Mouse (Mus musculus): Measurements from ENCODE around the gene E2f8. TPM values are rescaled to one million over a fixed set of nuclear protein-coding genes. Genes with fewer than 3 reads are reported as not detected.

E2f8 gene
- polyA plus RNA-seq, 1 experiment from 2014 or later: 34.5 TPM

DNA sequence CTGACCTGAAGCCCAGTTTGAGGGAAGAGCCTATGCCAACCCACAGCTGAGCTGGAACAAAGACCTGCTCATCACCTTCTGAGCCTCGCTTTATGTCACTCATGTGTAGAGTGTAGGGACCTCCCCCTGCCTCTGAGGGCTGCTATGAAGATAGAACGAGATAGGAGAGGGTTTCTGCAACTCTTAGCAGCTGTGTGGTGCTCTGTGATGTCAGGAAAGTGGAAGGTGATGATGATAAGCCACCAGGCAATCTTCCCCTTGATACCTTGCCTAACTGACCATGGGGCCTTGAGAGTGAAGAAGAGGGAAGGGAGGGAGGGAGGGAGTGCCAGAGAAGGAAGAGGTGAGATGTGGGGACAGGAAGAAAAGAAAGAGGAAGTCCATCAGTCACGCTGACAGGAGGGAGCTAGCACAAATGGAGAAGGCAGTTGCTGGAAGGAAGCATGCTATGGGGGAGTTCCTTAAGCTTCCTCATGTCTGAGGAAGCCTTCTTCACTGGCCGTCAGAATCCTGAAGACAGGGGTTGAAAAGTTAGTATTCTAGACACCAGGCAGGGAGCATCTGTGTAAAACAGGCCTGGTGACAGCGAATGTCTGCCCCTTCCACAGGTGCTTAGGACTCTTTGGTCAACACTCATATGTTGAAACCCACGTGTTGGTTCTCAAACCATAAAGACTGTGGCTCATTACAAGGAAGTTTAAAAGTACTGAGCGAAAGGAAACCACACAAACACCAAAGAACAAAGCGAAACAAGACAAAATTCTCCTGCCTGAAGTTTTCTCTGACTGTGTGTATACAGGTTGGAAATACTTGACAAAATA is 27.3 kb upstream of the E2f8 start, which contains the start of gene Nav2:
Gene Nav2 (plus strand): TSS at position 196 of the 821 bp plus-strand sequence.
- Histone ChIP-seq H3K4me3 (no peak within 1 kb of the TSS), H3K4me1 (peaks cover 10% of the 10 kb centered on the region), H3K4me2 (0 out of 2 replicates have a peak within 1 kb of the TSS, but pooled peaks have one; percentile 1), H3K9me3 (replicated peaks) (no peaks in the 10 kb centered on the region), H3K36me3 (no peaks in the 10 kb centered on the region), H3K9ac (no peak within 1 kb of the TSS), H3K27ac (peak within 1 kb of the TSS; percentile 34; the same call in 1 of the 2 replicates), H3K27me3 (replicated peaks) (no peaks in the 10 kb centered on the region)
- peak; percentile 58; the same call in 1 of the 2 replicates for ATAC-seq
- WGBS (ENCODE audit: insufficient replicate concordance): 20% methylated on average over 8 of the region's 8 CpGs

DNA sequence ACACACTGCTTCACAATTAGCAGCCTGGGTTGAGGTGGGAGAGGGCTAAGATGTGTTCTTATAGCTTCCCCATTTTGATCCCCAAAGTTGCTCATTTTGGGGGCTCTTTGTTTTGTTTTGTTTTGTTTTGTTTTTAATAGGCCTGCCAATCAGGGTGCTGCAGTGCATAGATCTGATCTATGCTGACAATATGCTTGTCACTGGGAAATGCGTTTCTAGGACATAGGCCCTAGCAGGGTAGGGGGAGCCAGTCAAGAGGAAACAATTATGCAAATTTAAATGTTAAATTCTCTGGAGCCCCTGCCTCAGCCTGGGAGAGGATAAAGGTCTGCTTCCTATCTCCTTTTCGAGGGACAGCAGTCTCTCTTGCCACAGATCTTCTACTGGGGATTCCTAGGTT is 21.1 kb upstream of the E2f8 start:
- Histone ChIP-seq H3K4me3 (no peak overlapping the region), H3K9ac (no peak overlapping the region), H3K27me3 (replicated peaks) (peaks cover 16% of the 10 kb centered on the region), H3K36me3 (no peaks in the 10 kb centered on the region), H3K9me3 (replicated peaks) (no peaks in the 10 kb centered on the region), H3K4me2 (no peak overlapping the region), H3K27ac (no peak overlapping the region), H3K4me1 (peaks cover 5% of the 10 kb centered on the region; the same call in 1 of the 2 replicates)
- ATAC-seq: no peak
- WGBS (ENCODE audit: insufficient replicate concordance): 22% methylated on average over 2 of the region's 2 CpGs

GRCm38 (mm10) chr7:48900408-48901167 is 19.2 kb upstream of the E2f8 start:
- no peaks in the 10 kb centered on the region for H3K36me3 ChIP-seq
- ATAC-seq: no peak
- H3K9ac ChIP-seq: no peak overlapping the region
- WGBS (ENCODE audit: insufficient replicate concordance): 49% methylated on average over 8 of the region's 8 CpGs
- H3K9me3 ChIP-seq (replicated peaks): no peaks in the 10 kb centered on the region
- no peak overlapping the region for H3K4me3 ChIP-seq
- no peak overlapping the region for H3K27ac ChIP-seq
- H3K4me2 ChIP-seq: no peak overlapping the region
- H3K4me1 ChIP-seq: peaks cover 5% of the 10 kb centered on the region; the same call in 1 of the 2 replicates
- H3K27me3 ChIP-seq (replicated peaks): peaks cover 19% of the 10 kb centered on the region

DNA sequence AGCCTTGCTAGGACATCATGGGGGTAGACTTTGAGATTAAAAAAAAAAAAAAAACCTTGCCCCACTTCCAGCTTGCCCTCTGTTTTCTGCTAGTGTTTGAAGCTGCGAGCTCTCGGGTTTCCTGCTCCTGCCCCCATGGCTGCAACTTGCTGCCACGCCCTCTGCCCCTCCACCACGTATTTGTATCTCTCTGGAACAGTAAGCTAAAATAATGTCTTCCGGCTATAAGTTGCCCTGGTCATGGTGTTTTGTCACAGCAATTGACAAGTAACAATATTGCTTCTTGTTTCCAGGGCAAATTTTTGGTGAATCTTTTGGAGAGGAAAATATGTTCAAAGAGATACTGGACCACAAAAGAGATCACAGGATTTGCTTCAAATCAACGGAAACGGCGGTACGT is 17.0 kb upstream of the E2f8 start:
- WGBS (ENCODE audit: insufficient replicate concordance): 20% methylated on average over 9 of the region's 9 CpGs
- Histone ChIP-seq H3K4me2 (no peak overlapping the region), H3K9ac (no peak overlapping the region), H3K27ac (no peak overlapping the region), H3K9me3 (replicated peaks) (no peaks in the 10 kb centered on the region), H3K4me1 (peaks cover 5% of the 10 kb centered on the region), H3K27me3 (replicated peaks) (peaks cover 21% of the 10 kb centered on the region), H3K4me3 (no peak overlapping the region), H3K36me3 (no peaks in the 10 kb centered on the region)
- ATAC-seq: no peak

DNA sequence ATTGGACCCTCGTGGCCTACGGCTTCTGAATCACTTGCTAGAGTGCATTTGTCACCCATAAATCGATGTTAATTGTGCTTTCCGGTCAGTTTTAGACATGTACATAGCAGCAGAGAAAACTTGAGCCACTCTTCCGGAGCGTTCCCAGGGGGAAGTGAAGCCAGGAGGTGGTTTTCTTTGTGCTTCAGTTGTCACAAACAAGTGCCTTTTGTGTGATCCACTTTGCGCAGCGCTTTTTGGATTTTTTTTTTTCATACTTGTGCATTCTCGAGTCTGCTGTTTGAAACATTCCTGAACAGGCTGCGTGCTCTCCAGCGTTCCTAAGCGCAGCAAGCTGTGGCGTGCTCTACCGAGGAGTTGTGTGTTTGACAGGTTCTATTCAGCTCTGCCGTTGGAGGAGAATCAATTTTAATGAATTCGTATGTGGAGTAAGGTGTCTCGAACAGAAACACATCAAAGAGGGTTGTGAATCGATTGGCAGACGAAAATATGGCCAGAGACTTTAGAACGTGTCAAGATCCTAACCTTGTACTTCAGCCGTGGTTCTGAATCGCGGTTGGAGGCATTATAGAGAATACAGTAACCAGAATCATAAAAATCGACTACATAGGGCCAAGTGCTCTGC is 16.3 kb upstream of the E2f8 start:
- H3K4me1 ChIP-seq: peaks cover 5% of the 10 kb centered on the region
- no peak overlapping the region for H3K27ac ChIP-seq
- H3K4me3 ChIP-seq: no peak overlapping the region
- no peak overlapping the region for H3K9ac ChIP-seq
- no peak for ATAC-seq
- peaks cover 21% of the 10 kb centered on the region for H3K27me3 ChIP-seq (replicated peaks)
- H3K36me3 ChIP-seq: no peaks in the 10 kb centered on the region
- WGBS (ENCODE audit: insufficient replicate concordance): 69% methylated on average over 24 of the region's 24 CpGs
- H3K4me2 ChIP-seq: no peak overlapping the region
- no peaks in the 10 kb centered on the region for H3K9me3 ChIP-seq (replicated peaks)

DNA sequence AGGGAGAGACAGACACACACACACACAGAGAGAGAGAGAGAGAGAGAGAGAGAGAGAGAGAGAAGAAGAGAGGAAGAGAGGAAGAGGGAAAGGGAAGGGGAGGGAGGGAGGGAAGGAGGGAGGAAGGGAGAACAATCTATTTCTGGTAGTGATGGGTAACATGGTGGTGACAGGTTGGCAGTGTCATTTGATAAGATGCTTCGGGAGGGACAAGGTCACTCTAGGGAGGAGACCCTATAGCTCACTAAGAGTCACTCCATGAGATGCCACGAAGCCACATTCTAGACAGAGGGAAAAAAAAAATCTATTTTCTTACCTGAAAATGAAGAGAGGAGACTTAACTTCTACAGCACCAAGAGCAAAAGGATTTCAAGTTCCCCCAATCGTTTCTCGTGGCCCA is 14.7 kb upstream of the E2f8 start:
- H3K4me2 ChIP-seq: no peak overlapping the region
- peaks cover 21% of the 10 kb centered on the region for H3K27me3 ChIP-seq (replicated peaks)
- no peak overlapping the region for H3K4me3 ChIP-seq
- WGBS (ENCODE audit: insufficient replicate concordance): 53% methylated on average over 4 of the region's 4 CpGs
- peaks cover 5% of the 10 kb centered on the region for H3K4me1 ChIP-seq
- no peak overlapping the region for H3K27ac ChIP-seq
- no peaks in the 10 kb centered on the region for H3K36me3 ChIP-seq
- no peak overlapping the region for H3K9ac ChIP-seq
- H3K9me3 ChIP-seq (replicated peaks): no peaks in the 10 kb centered on the region
- ATAC-seq: no peak

DNA sequence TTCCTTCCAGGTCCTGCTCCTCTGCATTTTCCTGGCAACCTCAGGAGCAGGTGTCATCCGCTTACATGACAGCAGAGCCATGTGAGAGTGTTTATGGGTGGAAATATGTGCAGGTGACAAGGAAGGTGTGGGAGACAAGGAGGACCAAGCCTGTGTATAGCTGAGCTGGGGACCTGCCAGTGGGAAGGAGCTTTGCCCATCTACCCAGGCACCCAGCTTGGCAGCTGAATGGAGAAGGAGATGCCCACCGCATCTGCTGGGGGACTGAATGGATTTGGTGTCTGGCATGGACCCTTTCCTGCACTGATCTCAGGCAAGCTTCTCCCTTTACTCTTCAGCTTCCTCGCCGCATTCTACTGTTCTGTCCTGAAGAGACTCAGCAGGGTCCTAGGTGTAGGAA is 14.1 kb upstream of the E2f8 start:
- peaks cover 5% of the 10 kb centered on the region for H3K4me1 ChIP-seq
- H3K9ac ChIP-seq: no peak overlapping the region
- H3K4me3 ChIP-seq: no peak overlapping the region
- no peak overlapping the region for H3K4me2 ChIP-seq
- H3K9me3 ChIP-seq (replicated peaks): no peaks in the 10 kb centered on the region
- no peak for ATAC-seq
- 81% methylated on average over 4 of the region's 4 CpGs for WGBS (ENCODE audit: insufficient replicate concordance)
- H3K27ac ChIP-seq: no peak overlapping the region
- H3K36me3 ChIP-seq: no peaks in the 10 kb centered on the region
- H3K27me3 ChIP-seq (replicated peaks): peaks cover 21% of the 10 kb centered on the region

- peaks cover 20% of the 10 kb centered on the region for H3K27me3 ChIP-seq (replicated peaks)
- peaks cover 5% of the 10 kb centered on the region for H3K4me1 ChIP-seq
- H3K4me3 ChIP-seq: no peak overlapping the region
- H3K9me3 ChIP-seq (replicated peaks): no peaks in the 10 kb centered on the region
- no peak overlapping the region for H3K9ac ChIP-seq
- H3K27ac ChIP-seq: no peak overlapping the region
- no peak overlapping the region for H3K4me2 ChIP-seq
- 50% methylated on average over 6 of the region's 6 CpGs for WGBS (ENCODE audit: insufficient replicate concordance)
- no peaks in the 10 kb centered on the region for H3K36me3 ChIP-seq
- ATAC-seq: no peak
Observed at GRCm38 (mm10) chr7:48894763-48895162, 13.4 kb upstream of the E2f8 start.

DNA sequence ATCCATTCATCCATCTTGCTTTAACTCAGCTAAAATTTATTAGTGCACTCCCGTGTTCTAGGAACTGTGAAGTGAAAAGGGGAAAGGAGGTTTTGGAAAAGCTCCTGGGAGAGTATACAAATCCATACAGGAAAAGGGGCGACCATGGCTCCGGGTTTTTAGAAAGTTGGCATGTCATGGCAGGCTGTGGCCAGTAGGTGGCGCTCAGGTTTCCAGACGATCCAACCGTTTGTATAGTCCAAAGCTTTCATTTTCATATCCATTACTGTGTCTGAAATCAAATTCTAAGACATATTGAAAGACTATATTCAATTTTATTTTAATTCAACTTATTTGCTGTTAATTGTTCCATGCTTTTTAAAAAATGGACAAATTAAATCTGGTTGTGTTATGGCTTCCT is 12.8 kb upstream of the E2f8 start:
- Histone ChIP-seq H3K9me3 (replicated peaks) (no peaks in the 10 kb centered on the region), H3K27ac (no peak overlapping the region), H3K4me3 (no peak overlapping the region), H3K27me3 (replicated peaks) (peaks cover 14% of the 10 kb centered on the region), H3K9ac (no peak overlapping the region), H3K36me3 (no peaks in the 10 kb centered on the region), H3K4me1 (peaks cover 5% of the 10 kb centered on the region), H3K4me2 (no peak overlapping the region)
- no peak for ATAC-seq
- WGBS (ENCODE audit: insufficient replicate concordance): under 1% methylated on average over 6 of the region's 6 CpGs

DNA sequence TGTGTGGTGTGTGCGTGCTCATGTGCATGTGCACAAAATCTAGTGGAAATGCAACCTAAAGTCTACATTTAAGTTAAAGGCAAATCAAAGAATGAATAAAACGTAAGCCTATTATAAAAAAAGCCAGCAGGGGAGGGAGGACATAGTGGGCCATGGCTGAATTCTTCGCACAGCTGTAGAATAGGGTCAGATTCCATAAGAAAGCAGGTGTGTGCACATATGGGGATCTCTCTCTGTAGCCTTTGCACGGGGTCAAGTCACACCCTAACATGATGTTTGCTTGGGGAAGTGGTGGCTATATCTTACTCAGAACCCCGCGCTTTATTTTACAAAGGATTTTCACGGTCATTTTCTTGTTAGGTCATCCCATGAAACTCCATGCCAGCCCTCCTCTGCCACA is 11.7 kb upstream of the E2f8 start:
- H3K4me1 ChIP-seq: peaks cover 2% of the 10 kb centered on the region; the same call in 1 of the 2 replicates
- WGBS (ENCODE audit: insufficient replicate concordance): 72% methylated on average over 7 of the region's 7 CpGs
- H3K9ac ChIP-seq: no peak overlapping the region
- H3K36me3 ChIP-seq: no peaks in the 10 kb centered on the region
- H3K9me3 ChIP-seq (replicated peaks): no peaks in the 10 kb centered on the region
- ATAC-seq: no peak
- H3K4me2 ChIP-seq: no peak overlapping the region
- no peak overlapping the region for H3K4me3 ChIP-seq
- no peak overlapping the region for H3K27ac ChIP-seq
- peaks cover 13% of the 10 kb centered on the region for H3K27me3 ChIP-seq (replicated peaks)

- Histone ChIP-seq H3K4me3 (no peak overlapping the region), H3K36me3 (no peaks in the 10 kb centered on the region), H3K27ac (no peak overlapping the region), H3K27me3 (replicated peaks) (peaks cover 28% of the 10 kb centered on the region), H3K9ac (no peak overlapping the region), H3K4me1 (peaks cover 2% of the 10 kb centered on the region; the same call in 1 of the 2 replicates), H3K4me2 (no peak overlapping the region), H3K9me3 (replicated peaks) (no peaks in the 10 kb centered on the region)
- 73% methylated on average over 5 of the region's 5 CpGs for WGBS (ENCODE audit: insufficient replicate concordance)
- no peak for ATAC-seq
Observed at GRCm38 (mm10) chr7:48891029-48891428, 9.6 kb upstream of the E2f8 start.

- 39% methylated on average over 2 of the region's 2 CpGs for WGBS (ENCODE audit: insufficient replicate concordance)
- Histone ChIP-seq H3K9ac (no peak overlapping the region), H3K4me1 (peaks cover 9% of the 10 kb centered on the region; the same call in 1 of the 2 replicates), H3K4me2 (no peak overlapping the region), H3K36me3 (no peaks in the 10 kb centered on the region), H3K9me3 (replicated peaks) (no peaks in the 10 kb centered on the region), H3K27ac (no peak overlapping the region), H3K27me3 (replicated peaks) (peaks cover 34% of the 10 kb centered on the region), H3K4me3 (no peak overlapping the region)
- ATAC-seq: no peak
Observed at GRCm38 (mm10) chr7:48888751-48889150, 7.4 kb upstream of the E2f8 start.
